Mouse (Mus musculus): ENCODE data around the gene March5.
A peak's percentile ranks its signal among the peaks of the same experiment; 100 is the strongest.
"Not testable (repeated sequence)": the region's sequence is repeated elsewhere in the genome, so short reads cannot be mapped to it uniquely, and the experiment has no call there.

The March5 gene

DNA sequence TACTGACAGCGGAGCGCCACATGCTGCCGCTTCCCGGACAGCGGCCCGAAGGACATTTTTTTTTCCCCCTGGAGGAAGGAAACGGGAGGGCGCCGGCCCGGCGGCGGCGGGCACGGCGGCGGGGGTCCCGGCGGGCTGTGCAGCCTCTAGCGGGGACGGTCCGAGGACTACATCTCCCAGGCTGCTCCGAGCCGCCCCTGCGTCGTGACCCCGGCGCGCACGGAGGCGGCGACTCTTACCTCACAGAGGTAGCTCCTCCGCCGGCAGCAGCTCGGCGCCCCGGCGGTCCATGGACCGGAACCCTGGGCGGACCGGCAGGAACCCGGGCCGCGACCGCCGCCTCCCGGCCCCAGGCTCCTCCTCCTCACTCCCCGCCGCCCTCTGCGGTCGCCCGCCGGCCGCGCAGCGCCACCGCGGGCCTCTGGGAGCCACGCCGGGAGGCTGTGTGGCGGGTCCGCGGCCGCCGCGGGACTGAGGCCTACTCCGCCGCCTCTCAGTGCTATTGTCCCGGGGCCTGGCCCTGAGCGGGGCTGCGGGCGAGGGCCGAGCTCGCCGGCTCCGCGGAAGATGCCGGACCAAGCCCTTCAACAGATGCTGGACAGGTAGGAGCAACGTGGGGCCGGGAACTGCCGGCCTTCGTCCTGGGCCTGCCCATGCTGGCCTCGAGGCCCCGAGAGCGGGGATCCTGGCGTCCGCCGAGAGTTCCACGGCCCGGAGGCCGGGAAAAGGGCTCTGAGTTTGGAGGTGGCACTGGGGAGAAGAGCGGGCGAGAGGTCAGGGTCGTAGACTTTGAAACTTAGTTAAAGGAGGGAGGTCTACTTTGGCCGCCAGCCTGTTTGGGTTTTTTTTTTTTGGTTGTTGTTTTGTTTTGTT is at the start of gene March5:
March5 (plus strand) TSS at position 241 of the 873 bp plus-strand sequence.
- peak; percentile 80 for DNase-seq (ENCODE audit: low spot score)

DNA sequence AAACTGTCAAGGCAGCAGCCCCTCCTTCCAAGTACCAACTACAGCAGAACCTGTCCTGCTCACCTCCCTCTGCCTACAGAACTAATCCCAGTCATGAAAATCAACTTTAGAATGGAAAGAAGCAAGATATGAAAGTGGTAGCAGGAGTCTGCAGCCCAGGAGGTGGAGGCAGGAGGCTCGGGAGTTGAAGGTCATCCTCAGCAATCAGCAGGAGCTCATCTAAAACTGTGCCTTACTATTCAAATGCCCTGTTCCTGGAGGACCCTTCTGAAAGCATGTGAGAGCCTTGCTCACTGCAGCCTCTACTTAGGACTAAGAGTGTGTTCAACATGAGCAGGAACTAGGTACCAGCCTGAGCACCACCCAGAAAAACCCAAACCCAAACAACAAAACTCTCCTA is 35.2 kb upstream of the March5 start:
- DNase-seq (ENCODE audit: low spot score): no peak

DNA sequence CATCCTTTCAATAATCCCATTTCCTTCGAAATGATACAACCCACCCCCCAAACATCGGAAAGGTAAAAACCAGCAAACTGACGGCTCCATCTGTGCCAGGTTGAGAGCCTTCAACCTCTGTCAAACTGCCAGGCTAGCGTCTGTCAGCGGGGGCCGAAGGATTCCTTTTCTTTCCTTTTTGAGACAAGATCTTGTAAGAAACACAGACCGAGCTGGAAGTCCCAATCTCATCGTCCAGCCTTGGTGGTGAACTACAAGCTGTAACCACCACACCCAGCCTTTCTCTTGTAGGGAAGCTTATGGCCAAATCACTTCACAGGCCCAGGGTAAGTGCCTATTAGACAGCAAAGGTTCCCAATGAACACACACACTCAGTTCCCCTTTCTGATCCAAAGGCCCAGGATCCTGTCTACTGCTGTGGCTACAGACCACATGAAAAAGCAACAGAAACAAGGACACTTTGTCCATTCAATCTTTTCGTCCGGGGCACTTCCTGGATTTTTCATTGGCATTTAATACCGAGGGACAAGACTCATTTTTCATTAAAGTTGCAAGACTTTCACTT is 34.7 kb upstream of the March5 start:
- no peak for DNase-seq (ENCODE audit: low spot score)

DNA sequence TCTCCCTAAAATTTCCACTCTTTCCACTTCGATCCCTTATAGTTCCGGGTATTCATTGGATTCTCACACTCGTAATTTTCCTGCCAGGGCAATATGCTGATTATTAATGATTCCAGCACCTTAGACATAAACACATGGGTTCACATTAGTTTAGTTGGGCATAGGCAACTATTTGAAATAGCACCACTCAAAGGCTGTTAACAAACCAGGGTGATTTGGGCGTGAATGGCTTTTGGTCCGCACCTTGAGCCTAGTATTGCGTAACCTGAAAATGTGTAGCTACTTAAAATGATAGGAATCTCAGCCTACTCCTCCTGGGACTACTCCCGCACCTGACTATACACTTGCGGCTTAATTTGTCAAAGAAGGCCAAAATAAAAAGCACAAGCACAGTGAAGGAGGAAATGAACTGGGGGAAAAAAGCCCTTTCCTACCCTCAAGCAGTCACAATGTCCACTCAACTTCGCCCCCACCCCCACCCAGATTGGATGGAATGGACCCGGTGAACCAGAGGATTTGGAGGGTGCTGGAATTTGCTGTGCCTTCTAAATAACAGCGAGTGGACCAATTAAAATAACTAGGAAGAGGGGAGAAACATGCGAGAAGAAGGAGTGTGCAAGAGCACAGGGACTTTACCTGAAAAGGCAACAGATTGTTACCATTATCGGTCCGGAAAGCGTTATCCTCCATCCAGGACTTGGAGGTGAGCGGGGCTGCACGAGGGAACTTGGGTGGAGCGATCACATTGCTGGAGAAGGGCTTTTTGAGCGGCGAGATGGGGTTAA is 33.8 kb upstream of the March5 start:
- DNase-seq (ENCODE audit: low spot score): no peak

DNA sequence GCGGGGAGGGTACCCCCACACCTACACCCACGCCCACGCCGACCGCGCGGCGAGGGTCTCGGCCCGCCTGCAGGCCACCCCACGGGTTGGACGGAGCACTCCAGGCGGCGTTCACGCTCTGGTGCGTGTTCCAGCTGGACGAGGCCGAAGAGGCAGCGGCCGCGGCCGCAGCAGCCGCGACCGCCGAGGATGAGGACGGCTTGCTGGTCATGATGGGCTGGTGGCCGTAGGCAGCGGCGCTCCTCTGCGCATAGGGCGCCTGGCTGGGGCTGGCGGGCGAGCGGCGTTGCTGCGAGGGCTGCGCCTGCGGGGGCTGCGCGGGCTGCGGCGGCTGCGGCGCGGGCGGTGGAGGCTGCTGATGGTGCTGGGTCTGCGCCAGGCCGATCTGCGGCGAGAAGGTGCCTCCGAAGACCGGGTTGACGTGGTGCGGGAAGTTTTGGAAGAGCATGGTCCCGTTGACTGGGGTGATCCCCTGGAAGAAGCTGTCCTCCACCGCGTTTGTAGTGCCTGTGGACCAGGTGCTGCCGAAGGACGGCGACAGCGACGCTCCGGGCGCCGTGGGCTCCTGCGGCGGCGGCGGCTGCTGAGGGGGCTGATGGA is 33.1 kb upstream of the March5 start:
- DNase-seq (ENCODE audit: low spot score): peak; percentile 12

DNA sequence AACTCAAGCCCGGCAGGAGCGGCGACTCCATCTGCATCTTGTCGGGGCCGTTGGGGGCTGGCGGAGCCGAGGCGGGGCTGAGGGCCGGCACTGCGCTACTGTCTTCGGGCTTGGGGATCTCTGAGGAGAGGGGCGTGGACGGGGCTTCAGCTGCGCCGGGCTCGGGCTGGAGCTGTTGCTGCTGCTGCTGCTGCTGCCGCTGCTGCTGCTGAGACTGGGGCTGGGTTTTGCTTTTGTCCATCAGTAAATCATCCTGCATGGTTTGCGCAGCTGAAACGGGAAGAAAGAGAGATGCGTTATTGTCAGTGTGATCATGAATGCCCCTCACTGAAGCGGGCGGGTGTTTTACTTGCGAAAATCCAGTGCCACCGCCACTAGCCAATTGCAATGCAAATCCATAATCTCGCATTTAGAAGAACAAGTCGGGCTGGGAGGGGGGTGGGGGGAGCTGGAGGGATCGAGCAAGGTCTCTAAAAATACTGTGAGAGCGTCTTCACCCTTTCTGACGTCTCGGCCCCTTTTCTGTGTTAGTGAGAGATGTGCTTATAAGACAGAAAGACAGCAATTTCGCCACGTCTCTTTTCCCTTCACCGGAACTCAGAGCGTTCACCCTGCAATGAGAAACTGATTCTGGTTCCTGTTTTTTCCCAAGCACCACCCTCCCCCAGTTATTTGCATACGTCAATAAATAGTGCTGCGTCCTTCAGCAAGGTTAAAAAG is 32.5 kb upstream of the March5 start:
- peak; percentile 18 for DNase-seq (ENCODE audit: low spot score)

DNA sequence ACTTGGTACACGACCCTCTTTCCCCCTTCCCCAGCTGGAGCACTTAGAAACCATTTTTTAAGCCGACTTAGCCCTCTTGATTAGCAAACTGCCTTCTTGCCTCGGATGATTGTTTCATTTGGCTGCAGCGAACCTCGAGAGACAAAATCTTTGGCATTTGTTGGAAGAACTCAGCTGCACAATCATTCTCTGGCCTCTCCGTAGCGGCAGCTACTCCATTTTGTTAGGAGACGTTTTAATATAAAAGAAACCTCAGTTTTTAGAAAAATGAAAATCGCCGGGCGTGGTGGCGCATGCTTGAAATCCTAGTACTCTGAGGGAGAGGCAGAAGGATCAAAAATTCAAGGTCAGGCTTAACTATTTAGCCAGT is 31.9 kb upstream of the March5 start:
- no peak for DNase-seq (ENCODE audit: low spot score)

DNA sequence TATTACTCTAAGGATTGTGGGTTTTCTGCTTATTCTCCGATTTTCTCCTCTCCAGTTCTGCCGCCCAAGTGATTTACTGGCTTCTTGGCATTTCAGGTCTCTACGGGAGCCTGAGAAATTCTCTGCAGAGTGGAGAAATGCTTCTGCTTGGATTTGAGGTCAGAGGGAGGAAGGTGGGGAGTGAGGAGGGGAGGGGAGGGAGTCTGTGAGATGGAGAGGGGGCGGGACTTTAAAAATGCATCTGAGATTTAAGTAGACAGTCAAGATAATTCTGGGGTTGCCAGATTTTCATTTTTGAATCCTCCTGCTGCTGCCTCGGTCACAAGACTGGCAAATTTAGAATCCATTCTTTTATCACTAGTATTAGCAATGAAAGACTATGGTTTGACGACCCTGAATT is 31.4 kb upstream of the March5 start:
- DNase-seq (ENCODE audit: low spot score): no peak

DNA sequence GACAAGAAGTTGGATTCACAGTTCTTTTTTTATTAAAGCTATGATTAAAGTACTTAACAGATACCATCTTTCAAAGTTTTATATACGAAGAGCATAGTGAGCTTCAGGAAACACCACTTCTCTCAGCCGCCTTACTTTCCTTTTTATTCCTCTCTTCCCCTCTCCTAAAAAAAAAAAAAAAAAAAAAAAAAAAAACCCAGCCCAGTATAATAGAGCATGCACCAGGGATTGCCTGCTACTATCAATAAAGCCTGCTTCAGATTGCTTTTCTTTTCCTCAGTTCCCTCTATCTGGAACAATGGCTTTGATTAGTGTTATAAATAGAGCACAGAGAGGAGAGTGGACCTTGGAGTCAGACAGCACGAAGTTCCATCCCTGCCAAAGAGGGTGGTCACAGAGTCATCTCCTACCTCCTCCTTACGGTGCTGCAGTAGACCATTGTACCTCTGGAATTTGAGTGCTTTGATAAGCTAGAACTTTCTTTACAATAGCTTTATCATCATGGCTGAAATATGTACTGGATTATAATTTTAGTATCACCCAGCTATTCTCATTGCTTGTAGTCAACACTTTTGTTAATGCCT is 30.4 kb upstream of the March5 start:
- no peak for DNase-seq (ENCODE audit: low spot score)

DNA sequence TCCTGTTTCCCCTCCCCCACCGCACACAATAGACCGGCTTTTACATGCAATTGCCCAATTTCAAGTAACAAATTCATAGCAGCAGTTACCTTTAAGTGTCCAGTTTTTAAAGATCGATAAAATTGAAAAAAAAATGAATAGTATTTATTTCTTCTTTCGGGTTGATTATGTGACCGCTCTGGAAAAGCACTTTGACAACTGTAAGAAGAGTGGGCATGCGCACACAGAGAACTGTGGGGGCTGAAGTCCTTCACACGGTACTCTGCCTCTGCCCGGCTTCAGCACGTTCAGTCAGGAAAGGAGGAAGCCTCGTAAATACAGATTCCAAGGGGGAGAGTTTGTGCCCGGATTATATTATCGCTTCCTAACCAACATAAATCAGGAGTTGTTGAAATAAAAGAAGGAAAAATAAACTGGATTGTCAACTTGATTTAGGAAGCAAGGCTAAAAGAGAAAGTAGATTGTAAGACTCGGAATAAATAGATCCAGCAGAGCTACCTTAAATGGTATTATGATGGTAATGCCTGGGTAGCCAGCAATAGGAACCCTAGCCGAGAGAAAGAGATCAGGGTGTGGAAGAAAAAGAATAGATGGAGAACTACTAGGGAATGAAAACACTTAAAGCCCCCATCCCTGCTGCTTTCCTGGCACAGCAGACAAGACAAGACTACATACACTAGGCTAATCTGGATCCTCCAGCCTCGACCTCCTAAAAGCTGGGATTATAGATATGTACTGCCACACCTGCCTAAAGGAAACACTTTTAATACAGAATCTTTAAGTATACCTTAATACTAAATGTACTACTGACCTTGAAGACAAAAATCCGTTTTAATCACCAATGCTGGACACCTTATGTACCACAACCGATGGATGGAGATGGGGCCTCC is 29.3 kb upstream of the March5 start:
- no peak for DNase-seq (ENCODE audit: low spot score)

DNA sequence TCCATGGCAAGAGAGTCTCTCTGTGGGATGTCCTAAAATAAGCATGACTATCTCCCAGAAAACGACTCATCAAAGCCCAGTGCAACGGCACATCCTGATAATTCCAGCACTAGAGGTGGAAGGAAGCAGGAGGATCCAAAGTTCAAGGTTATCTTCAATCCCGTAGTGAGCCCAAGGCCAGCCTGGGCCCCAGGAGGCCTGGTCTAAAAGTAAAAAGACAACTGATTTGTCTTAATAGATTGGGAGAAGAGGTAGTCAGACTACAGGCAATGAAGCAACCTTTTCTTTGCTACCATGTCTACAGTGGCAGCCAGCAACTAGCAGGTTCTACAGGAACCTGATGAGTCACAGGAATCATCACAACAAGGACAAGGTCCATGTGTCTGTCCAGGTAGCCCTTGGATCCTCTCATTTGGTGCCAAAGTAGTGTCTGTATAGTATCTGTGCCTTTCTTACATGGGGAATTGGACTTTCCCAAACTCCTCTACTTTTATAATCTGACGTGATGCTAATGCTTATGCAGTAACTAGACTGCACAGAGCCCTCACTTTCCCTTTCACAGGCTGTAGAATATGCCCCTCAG is 18.9 kb upstream of the March5 start:
- no peak for DNase-seq (ENCODE audit: low spot score)

DNA sequence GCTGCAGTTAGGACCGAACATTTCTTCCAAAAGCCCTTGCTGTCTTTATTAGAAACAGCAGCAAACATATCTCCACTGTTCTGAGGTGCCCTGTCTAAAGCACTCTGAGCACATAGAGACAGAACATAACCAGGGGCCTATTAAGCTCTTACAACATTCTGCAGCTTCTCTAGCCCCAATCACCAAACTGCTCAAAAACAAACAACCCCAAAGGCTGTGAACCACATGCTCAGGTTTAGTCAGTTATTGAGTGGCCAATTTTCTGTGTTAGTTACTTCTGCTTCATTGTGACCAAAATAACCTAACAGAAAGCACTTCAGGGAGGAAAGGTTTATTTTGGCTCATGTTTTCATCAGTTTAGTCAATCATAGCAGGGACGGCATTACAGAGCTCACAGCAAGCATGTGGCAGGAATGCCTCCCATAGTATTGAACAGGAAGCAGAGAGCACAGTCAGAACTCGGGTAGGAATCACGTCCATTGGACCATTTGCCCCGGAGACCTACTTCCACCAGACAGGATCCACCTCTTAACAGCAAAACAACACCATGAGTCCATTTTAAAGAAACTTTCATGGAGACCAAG is 14.8 kb upstream of the March5 start:
- DNase-seq (ENCODE audit: low spot score): no peak

DNA sequence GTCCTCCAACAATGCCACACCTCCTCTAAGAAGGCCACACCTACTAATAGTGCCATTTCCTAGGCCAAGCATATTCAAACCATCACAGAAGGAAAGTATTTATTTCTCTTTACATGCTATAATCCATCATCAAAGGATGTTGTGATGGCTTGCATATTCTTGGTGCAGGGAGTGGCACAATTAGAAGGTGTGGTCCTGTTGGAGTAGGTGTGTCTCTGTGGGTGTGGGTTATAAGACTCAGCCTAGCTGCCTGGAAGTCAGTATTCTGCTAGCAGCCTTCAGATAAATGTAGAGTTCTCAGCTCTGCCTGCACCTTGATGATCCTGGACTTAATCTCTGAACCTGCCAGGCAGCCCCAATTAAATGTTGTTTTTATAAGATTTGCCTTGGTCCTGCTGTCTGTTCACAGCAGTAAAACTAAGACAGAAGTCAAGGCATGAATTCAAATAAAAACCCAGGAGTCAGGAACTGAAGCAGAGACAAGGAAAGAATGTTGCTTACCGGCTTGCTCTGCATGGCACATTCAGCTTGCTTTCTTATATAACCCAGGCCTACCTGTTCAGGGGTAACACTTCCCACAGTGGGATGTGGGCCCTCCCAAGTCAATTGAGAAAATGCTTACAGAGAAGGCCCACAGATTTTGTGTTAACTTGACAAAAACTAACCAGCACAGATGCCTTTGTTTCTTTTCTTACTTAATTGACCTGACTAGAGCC is 9.0 kb upstream of the March5 start:
- DNase-seq (ENCODE audit: low spot score): no peak

DNA sequence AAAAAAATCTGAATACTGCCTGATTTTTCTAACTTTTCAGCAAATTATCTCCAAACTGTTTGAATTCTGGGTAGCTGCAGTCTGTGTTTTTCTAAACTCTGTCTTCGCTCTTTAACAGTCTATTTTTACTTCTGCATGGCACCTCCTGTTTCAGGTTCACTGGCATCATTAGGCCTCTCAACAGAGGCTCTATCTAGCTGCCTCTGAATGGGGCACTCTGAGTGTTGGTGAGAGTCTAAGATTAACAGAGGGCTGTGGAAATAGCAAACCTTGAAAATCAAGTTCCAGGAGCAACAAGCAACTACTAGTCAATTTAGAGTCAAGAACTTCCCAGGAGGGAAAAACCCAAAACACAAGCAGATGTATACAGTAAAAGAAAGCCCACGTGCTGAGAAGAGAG is 7.5 kb upstream of the March5 start:
- DNase-seq (ENCODE audit: low spot score): no peak

DNA sequence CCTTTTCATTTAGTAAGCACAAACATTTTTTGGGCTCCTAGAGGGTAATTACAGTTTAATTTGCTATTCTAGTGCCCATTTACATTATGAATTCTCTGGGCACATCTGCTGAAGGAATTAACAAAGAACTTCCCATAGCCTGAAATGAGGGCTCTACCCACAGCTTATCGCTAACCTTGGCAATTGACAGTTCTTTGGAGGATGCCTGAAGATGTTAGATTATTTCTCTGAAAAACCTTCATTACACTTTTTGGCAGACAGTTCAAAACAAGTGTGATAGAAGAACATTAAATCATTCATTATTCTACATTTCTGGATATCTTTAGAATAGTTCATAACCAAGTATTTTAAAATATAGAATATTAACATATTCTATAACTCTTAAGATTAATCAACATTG is 4.0 kb upstream of the March5 start:
- DNase-seq (ENCODE audit: low spot score): no peak

DNA sequence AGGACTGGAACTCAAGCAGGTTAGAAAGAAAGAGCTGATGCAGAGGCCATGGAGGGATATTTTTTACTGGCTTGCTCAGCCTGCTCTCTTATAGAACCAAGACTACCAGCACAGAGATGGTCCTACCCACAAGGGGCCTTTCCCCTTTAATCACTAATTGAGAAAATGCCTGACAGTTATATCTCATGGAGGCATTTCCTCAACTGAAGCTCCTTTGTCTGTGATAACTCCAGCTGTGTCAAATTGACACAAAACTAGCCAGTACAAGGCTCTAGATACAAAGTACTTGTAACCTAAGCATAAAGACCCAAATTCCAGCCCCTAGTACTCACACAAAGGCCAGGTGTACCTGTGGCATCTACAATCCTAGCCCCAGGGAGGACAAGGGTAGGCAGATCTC is 2.2 kb upstream of the March5 start:
- not testable (repeated sequence) for DNase-seq (ENCODE audit: low spot score)

DNA sequence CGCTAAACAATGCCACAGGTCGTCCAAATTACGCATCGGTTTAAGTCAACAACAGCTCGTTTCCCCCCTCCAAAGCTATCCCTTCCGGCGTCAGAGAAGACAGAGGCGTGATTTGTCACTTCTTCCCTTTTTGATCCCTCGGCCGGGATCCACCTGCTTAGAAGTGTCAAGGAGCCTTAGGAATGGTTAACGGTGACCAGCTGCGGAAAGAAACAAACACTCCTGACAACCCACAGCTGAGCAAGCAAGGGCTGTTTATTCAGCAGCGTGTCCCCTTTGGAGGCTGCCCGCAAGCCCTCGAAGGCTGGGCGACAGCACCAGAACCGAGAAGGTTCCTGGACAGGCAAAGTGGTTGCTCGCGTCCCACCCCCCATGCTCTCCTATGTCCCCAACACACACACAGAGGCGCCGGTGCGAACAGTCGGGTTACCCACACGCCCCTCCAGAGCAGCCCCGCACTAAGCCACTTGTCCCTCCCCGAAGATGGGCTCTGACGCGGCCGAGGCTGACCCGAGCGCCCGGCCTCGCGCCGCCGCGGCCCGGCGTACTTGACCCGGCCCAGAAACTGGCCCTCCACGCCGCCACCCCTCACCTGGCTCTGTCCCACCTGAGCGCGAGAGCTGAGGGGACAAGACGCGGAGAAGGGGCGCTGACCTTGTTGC is 571 bp upstream of the March5 start:
- DNase-seq (ENCODE audit: low spot score): peak; percentile 30

DNA sequence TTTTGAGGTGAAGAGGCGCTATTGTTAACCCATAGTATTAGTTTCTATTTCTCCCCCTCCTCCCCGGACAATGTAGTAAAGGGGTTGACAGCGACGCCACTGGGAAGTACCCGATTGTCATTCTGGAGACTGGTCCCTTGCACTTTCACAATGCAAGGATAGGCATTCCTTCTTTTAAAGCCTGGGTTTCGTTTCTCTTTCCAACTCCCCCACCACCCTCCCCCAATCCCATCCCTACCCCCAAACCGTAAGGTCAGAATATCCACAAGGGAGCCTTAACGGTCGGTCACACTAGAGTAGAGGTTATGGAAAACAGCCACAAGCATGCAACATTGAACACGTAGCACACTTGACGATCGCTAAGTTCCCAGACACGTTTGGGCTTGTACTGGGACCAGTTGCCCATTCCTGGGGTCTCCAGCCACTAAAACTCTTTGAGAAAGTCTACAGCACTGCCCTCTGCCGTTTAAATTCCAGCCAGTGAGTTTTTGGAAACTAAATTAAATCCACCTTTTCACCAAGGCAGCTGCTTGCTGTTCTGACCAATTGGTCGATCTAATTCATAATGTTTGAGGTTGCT is 923 bp downstream of the March5 start, which contains the start of gene Cpeb3:
Cpeb3 (minus strand) TSS at position 426 of the 580 bp plus-strand sequence.
- DNase-seq (ENCODE audit: low spot score): no peak

Measured in T-cell, adult 2 months (primary cell).